Mouse (Mus musculus) gastrocnemius, postnatal 10 days (tissue): ENCODE measurements at regions not wholly inside any gene's neighbourhood (a gene's known extent, or its start where the extent isn't known, plus 50 kb on each side); places are given as distances from the start of the nearest gene placed in this dataset.

Experiments
- DNase-seq: peaks from one replicate; pipeline ENCODE4 v3.0.0; 2021; ENCODE audit warnings: mixed read lengths

DNA sequence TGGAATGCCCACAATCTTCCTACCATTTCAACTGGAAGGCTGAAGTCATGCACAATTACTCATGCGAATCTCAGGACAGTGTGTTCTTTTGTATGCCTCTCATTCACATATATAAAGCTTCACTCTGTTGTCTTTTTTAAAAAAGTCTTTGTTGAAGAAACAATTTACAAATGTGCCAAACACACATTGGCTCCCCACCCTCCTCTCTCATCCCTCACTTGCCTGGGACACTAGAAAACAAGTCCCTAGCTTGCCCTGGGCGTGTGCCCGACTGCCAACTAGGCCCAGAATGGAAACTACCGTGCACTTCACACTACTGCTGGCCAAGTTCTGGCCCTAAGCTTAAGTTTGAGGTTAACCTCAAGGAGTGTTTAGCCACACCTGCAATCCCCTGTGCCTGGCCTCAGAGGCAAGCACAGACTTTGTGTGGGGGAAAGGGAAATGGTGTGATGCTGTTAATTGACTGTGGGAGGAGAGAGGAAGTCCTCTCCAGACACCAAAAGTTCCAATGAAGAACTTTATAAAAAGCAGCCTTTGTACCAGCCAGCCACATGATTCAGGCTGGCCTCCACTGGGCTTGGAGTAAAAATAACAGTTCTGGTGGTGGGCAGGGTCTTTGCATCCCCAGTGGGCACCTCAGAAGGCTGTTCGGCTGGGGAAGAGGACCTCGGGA, 70.2 kb upstream of the Picalm start:
- no peak for DNase-seq

DNA sequence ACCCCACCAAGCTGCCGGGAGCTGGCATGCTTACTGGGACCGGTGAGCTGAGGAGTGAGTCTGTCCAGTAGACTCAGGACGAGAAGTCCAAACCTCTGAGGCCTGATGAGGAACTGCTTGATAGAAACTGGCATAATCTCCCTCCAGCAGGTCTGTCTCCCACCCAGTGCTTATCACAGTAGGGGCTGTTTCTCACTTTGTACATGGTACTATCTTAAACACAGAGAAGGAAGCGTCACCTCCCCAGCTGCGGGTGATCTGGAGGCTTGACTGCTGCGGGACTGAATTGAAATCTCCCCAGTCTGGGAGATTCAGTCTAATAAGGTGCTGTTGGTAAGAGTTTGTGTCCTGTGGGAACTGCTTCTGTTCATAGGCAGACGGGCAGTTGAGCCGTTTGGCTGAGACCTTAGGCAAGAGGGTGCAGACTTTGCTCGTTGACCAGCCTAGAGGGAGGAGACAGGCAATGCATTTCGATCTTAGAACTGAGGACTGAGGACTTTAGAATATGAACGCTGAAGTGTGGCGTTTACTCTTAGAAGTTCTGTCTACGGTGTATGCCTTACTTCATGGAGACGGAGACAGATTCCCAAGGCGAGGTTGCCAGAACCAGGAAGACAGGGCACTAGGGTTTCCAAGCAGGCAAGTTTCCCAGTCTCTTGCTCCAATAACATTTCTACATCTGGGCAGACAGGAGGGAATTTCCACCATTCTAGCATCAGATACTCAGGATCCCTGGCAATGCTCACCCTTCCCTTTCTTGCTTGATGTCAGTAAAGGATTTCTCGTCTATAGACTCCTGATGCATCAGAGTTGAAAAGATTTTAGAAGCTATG, 69.5 kb upstream of the Picalm start:
- DNase-seq: no peak

DNA sequence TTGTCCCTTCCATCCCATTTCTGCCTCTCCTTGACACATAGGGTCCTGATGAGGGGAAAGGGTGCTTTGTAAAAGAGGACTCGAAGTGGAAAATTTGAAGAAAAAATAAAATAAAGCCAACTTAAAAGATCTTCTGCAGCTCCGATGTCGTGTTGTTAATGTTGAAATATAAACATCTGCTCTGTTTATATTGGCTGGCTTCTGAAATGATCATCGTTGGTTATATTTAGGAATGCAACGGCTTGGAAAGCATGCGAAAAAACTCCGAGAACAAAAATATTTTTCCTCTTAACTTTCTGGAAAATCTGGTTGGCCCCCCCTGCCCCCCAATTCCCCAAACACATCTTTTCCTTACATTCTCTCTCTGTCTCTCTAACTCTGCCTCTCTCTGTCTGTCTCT, 68.3 kb upstream of the Picalm start:
- no peak for DNase-seq

DNA sequence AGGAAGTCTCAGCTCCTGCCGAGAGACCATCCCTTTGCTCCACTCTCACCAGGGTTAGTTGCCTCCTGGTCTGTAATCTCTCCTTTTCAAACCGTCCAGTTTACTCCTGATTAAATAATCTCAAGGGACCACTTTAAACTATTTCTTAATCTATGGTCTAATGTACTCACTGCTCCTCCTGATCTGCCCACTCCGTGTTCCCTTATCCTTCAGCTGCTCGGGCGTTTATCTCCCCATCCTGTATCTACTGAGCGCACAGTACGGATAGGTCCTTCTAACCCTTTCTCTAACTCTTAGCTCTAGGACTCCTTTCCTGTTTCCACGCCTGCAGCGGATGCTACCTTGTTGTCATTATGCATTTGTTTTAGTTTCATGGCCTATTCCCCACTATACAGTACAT, 67.1 kb upstream of the Picalm start:
- DNase-seq: no peak

DNA sequence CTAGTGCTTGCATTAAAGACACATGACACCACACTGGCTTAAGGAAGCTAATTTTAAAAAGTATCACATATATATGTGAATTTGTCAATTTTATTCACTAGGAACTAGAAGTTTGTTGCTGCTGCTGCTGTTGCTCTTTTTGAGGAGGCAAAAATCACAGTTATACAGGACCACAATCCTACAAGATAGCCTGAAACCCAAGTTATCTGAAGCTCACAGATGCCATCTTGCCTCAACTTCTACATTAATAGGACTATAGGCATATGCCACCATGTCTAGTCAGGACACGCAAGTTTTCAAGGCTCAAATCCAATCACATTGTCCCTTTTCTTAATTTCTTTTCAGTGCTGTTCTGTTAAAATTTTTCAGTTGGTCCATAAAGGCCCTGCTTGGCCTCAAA, 65.8 kb upstream of the Picalm start:
- DNase-seq: no peak

DNA sequence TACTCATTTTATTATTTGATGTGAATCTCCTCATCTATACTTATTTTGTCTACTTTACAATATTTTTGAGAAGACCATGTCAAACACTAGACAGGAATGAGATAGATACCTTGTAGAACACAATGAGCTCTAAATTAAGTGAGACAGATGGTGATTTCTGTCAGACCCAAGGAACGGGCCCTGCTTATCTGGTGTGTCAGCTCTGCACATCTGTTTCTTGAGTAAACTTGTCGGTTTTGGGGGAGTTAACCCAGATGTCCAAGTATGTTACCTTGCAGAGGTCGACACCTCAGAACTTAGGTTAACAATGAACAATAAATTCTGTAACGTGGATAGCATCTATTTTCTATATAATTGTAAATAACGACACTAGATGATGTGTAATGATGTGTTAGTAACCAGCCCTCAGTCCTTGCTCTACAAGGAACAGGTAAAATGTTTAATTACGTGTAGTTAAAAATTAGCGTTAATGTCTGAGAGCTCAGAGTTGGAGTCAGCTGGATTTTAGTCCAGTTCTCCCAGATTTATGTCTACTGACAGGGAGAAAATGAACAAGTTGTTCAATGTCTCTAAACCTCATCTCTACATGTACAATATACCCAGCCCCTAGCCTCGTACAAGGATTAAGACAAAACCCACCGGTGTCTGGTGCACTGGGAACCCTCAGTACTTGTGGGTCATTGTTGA, 64.6 kb upstream of the Picalm start:
- no peak for DNase-seq

DNA sequence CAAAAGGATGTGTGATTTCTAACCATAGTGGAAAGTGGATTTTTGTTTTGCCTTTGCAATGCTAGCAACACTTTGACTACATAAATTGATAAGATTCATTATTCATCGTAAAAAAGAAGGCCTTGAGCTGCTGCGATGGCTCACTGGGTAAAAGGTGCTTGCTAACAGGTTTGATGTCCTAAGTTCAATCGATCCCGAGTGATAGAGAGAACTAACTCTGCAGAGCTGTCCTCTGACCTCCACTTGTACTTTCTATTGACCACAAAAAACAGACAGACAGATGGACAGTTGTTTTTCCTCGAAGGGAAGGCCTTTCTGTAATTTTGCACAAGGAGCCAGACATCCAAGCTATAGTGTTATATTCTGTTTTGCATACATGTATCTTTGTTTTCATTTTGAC, 63.7 kb upstream of the Picalm start:
- DNase-seq: no peak

DNA sequence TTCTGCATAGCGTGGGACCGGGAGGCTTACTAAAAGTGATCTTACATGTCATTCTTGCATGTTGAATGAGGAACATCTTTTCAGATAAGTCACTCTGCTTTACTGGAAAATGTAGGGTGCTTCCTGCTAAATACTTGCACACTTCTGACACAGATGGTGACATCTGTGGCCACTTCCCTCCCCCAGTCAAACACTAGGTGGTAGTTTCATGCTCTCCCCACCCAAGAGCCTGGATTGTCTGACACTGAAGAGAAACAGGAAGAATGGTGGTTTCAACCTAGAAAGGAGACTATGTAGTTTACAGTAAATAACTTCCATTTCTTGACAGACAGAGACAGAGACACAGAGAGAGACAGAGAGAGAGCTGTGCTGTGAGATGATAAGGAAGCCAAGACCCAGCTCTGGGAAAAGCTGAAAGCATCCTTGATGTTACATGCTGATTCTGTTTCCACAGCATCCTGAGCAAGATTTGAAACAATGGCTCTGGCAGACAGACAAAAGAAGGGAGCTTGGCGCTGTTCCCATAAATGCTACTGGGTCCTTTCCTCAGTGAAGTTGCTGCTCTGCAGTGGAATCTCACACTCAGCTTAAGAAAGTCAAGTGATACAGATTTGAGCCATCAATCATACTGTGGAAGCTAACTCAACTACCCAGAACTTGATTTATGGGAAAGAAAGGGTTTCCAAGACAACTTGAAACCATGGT, 61.9 kb upstream of the Picalm start:
- DNase-seq: no peak

DNA sequence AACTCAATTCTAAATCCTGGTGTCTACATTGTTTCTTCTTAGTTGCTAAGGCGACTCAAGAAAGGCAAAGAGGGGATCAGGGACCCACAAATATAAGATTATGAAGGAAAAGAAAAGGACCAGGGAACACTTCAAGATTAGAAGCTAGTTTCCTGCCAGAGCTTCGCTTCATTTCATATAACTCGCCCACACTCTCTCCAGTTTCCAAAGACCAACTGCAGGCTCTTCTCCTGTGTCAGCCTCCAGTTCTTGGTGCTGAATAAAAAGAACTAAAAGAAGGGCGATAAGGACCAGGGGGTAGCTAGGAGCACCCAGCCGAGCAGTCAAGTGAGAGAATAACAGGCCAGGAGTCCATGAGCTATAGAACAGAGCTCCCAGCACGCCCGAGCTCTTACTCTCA, 59.7 kb upstream of the Picalm start:
- DNase-seq: no peak

DNA sequence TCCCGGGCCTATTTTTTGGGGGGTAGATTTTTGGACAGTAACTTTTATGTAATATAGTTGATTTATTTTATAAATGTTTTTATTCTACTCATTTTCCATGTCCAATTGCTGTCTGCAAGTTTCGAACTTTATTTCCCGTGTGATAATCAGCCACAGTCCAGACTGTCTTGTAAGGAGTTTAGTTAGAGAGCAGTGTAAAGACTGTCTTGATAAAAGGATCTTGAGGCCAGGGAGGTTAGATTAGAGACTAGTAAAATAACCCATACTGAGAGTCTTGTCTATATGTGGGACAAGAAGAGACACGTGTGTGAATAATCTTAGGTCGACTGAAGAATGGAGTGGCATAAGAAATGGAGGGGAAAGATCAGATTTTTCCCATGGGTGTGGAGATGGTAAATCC, 56.1 kb upstream of the Picalm start:
- no peak for DNase-seq

DNA sequence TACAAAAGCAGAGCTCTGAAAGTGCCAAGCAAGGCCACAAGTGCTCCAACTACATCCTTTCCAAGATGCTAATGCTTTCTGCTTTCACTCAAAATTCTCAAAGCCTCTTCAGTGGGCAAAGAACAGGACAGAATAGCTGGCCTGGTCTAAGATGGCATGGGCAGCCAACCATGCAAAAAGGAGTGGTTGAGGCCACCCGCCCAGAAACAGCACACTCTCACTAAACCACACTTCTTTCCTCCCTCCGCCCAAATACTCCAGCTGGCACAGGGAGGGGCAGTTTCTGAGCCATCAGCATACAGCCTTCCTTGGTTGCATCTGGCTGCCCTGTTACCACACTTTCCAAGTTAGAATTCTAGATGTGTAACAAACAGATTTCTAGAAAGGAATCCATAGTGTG, 55.4 kb upstream of the Picalm start:
- no peak for DNase-seq

DNA sequence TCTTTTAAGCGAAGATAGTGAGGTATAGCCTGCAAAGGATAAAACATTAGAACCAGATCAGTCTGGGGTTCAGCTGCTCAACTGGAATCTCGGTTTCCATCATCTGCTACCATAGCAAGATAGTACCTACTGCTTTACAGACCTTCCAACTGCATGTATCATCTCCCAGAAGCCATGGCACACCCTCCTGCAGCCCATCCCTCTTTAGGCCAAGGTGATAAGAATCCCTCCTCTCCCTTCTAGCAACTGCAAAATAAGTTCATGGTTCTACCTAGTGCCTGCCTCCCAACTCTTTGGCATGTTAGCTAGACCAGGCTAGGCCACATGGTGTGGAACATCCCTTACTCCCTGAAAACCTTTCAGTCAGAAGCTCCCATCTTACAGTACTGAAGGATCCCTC, 52.4 kb upstream of the Picalm start:
- DNase-seq: no peak

DNA sequence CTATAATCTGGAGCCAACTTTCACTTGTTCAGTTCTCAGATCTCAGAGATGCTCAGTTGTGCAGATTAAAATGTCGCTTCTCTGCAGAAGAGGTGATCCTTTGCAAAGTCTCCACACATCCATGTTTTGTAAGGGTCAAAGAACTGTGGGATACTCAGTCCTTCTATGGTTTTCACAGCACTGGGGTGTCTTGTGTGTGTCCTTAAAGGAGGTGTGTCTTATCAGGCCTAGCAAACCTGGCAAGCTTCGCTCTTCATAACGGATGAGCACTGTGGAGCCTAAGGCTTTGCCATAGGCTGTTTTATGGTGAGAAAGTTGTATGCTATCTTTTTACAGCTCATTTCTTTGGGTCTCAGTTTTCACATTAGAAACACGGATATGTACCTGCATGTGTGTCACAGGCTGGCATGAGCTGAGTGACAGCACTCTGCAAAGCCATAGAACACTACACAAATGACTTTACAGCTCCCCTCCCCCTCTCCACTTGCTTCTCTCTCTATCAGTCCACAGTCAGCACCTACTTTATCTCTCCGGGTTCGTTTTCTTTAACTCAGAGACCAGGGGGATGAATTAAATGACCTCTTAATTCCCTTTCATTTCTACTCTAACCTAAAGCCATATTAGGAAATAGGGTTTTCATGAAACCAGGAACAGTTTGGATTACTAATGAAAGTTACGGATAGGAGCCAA, 49.8 kb upstream of the Picalm start:
- no peak for DNase-seq
